Mouse (Mus musculus) neural tube, embryonic 11.5 days (tissue): ENCODE data around the gene Lgals8. TPM values are rescaled to one million over a fixed set of nuclear protein-coding genes. Genes with fewer than 3 reads are reported as not detected.

Source experiments
- ATAC-seq: fragments of 200-750 bp; cut with Nextera tagmentation; 2 replicates; pipeline ENCODE4 v1.8.0; 2017; ENCODE audit warnings: moderate number of reproducible peaks, mild to moderate bottlenecking, moderate TSS enrichment, moderate library complexity; ENCODE audit not compliant: insufficient read depth, low FRiP score, low TSS enrichment
- DNase-seq: peaks from one replicate; pipeline ENCODE4 v3.0.0-alpha.2; 2015; ENCODE audit warnings: low spot score
- H3K27ac ChIP-seq: fragments of 300-500 bp; sonication (generic); 2 replicates; pipeline ENCODE4 v1.5.1; 2014; ENCODE audit warnings: low read depth, mild to moderate bottlenecking, low read length
- H3K27me3 ChIP-seq: fragments of 300-500 bp; sonication (generic); 2 replicates; pipeline ENCODE4 v1.6.1; 2014; ENCODE audit warnings: mild to moderate bottlenecking, low read length, mixed read lengths; ENCODE audit not compliant: control insufficient read depth, insufficient read depth
- H3K36me3 ChIP-seq: fragments of 300-500 bp; sonication (generic); 2 replicates; pipeline ENCODE4 v1.6.1; 2014; ENCODE audit warnings: mild to moderate bottlenecking, low read length, moderate library complexity, mixed read lengths; ENCODE audit not compliant: control insufficient read depth, insufficient read depth
- H3K4me1 ChIP-seq: fragments of 300-500 bp; sonication (generic); 2 replicates; pipeline ENCODE4 v1.6.1; 2014; ENCODE audit warnings: low read length, mixed read lengths; ENCODE audit not compliant: control insufficient read depth, insufficient read depth
- H3K4me2 ChIP-seq: fragments of 300-500 bp; sonication (generic); 2 replicates; pipeline ENCODE4 v1.6.1; 2014; ENCODE audit warnings: low read depth, mild to moderate bottlenecking, moderate library complexity
- H3K4me3 ChIP-seq: fragments of 300-500 bp; sonication (generic); 2 replicates; pipeline ENCODE4 v1.5.1; 2014; ENCODE audit warnings: low read depth, low read length
- H3K9ac ChIP-seq: fragments of 300-500 bp; sonication (generic); 2 replicates; pipeline ENCODE4 v1.6.1; 2014; ENCODE audit warnings: mild to moderate bottlenecking, low read length
- H3K9me3 ChIP-seq: fragments of 300-500 bp; sonication (generic); 2 replicates; pipeline ENCODE4 v1.6.1; 2016; ENCODE audit warnings: low read length; ENCODE audit not compliant: control insufficient read depth
- WGBS: fragments of 180-500 bp; shearing (Covaris S2); extraction: QIAGEN DNeasy Blood & Tissue Kit; methylation state at CpG from one replicate; pipeline ENCODE4 v1.1.7; 2014; 5-methylcytosine and 5-hydroxymethylcytosine counted together
- polyA plus RNA-seq: library from polyadenylated mRNA; unstranded; fragments of >200 nt; fragmentation: Nextera tagmentation; extraction: Ambion mirVana; gene quantifications from 2 replicates; pipeline ENCODE4 v1.2.1, GENCODE M21; 2014

The Lgals8 gene
- polyA plus RNA-seq, 1 experiment from 2014 or later: 14.3 TPM

DNA sequence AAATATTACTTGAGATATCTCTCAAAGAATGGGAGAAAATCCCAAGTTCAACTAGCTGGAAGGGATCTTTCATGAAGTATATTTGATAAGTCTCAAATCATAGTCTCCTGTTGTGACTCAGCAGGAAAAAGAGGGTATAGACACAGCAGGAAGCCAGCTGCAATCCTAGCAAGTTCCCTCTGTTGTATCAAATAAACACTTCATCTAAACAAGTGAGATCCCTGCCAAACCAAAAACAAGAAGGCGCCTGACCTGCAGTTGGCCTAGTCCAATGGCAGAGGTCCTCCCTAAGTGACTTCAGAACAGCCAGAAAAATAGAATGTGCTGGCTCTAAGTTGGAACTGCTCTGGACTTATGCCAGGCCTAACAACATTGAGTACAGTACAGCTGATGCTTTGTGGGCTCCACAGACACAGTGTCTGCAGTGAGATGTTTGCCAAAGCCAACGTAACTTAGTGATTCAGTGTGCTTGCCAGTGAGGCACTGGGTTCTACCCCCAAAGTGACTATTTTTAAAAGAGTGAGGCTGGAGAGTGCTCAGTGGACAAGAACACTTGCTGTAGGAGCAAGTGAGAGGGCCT lies 22.6 kb downstream of the Lgals8 start:
- no peaks in the 10 kb centered on the region for H3K9me3 ChIP-seq
- H3K4me2 ChIP-seq: no peak overlapping the region
- H3K9ac ChIP-seq: no peak overlapping the region
- DNase-seq: no peak
- WGBS: 86% methylated on average over 2 of the region's 2 CpGs
- H3K4me1 ChIP-seq: no peaks in the 10 kb centered on the region
- no peak for ATAC-seq
- H3K4me3 ChIP-seq: no peak overlapping the region
- no peaks in the 10 kb centered on the region for H3K27me3 ChIP-seq
- no peak overlapping the region for H3K27ac ChIP-seq
- H3K36me3 ChIP-seq: peaks cover 5% of the 10 kb centered on the region

DNA sequence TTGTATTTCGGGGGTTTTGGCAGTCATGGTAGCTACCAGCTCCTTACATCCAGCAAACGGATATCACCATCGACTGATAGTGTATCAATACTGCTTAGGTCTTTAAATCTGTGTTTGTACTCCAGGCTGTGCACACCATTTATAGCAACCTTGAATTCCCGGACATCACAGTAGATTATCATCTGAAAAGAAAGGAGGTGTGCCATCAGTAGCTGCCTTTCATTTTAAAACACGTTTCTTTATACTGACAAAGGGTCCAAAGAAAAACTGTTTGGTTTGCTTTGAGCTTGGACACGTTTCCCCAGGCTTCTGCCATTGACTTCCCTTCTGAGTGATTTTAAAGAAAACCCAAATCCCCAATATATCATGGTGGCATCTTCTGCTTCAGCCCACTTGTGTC lies 23.9 kb downstream of the Lgals8 start:
- Histone ChIP-seq H3K27ac (no peak overlapping the region), H3K36me3 (peaks cover 6% of the 10 kb centered on the region), H3K4me1 (no peaks in the 10 kb centered on the region), H3K9me3 (no peaks in the 10 kb centered on the region), H3K4me3 (no peak overlapping the region), H3K27me3 (no peaks in the 10 kb centered on the region), H3K9ac (no peak overlapping the region), H3K4me2 (no peak overlapping the region)
- ATAC-seq: no peak
- DNase-seq: no peak
- WGBS: 87% methylated on average over 6 of the region's 6 CpGs

DNA sequence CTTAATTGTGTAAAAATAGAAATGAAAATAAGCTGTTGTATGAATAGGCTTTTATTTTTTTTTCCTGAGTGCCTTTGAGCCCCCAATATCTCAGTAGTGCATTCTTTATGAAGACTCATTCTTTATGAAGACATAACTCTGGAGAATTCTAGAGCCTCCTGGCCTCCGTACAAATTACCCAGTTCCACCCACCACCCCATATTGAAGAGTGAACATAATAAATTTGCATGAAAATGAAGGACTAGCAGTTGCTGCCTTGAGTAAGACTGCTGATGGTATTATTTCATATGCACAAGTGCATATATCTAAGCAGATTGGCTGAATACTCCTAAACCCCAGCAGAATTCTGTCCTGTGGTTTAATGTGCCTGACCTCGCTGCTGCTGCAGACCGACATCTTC lies 25.2 kb downstream of the Lgals8 start:
- ATAC-seq (no peak), DNase-seq (no peak)
- Histone ChIP-seq H3K27ac (no peak overlapping the region), H3K36me3 (peaks cover 8% of the 10 kb centered on the region), H3K4me3 (no peak overlapping the region), H3K9me3 (no peaks in the 10 kb centered on the region), H3K9ac (no peak overlapping the region), H3K4me2 (no peak overlapping the region), H3K27me3 (no peaks in the 10 kb centered on the region), H3K4me1 (no peaks in the 10 kb centered on the region)
- WGBS: 94% methylated on average over 3 of the region's 3 CpGs

DNA sequence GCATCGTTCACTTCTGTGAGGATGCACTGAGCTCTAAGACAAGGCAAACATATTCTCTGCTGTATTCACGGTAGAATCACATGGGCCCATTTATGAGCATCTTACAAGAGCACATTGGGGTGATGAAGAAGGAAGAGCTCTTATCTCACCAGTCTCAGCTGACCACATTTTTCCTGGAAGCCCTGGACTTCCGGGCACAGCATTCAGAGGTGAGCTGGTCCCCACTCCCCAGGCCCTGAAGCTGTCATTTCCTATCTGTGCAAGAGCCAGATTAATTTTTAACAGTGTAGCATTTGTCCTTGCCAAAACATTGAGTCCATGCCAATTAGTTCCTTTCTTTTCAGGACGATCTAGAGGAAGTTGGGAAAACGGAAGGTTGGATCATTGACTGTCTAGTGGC lies 30.9 kb downstream of the Lgals8 start:
- Histone ChIP-seq H3K27ac (no peak overlapping the region), H3K36me3 (peaks cover 18% of the 10 kb centered on the region), H3K9me3 (no peaks in the 10 kb centered on the region), H3K4me1 (no peaks in the 10 kb centered on the region), H3K4me2 (no peak overlapping the region), H3K27me3 (no peaks in the 10 kb centered on the region), H3K9ac (no peak overlapping the region), H3K4me3 (no peak overlapping the region)
- ATAC-seq: no peak
- WGBS: 82% methylated on average over 5 of the region's 5 CpGs
- DNase-seq: no peak

DNA sequence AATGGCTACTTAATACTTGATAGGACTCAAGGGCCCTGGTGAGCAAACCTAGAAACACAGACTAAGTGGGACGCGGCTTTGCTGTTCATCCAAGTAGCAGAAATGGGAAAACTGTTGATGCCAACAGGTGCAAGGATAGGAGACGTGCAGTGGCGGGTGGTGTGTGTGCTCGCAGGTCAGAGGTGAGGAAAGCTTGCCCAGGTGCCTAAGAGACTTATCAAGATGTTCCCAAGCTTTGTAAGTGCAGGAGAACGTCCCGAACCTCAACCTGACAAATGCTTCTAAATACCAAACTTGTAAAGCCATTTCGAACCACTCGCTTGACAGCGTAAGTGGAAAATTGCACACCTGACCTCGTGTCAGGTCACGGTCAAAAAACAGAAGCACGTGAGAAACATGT lies 36.2 kb downstream of the Lgals8 start:
- H3K27me3 ChIP-seq: no peaks in the 10 kb centered on the region
- no peak overlapping the region for H3K9ac ChIP-seq
- DNase-seq (no peak), ATAC-seq (no peak)
- H3K4me2 ChIP-seq: no peak overlapping the region
- peaks cover 23% of the 10 kb centered on the region for H3K36me3 ChIP-seq
- no peak overlapping the region for H3K4me3 ChIP-seq
- WGBS: 95% methylated on average over 12 of the region's 13 CpGs
- H3K9me3 ChIP-seq: no peaks in the 10 kb centered on the region
- H3K4me1 ChIP-seq: no peaks in the 10 kb centered on the region
- H3K27ac ChIP-seq: no peak overlapping the region

DNA sequence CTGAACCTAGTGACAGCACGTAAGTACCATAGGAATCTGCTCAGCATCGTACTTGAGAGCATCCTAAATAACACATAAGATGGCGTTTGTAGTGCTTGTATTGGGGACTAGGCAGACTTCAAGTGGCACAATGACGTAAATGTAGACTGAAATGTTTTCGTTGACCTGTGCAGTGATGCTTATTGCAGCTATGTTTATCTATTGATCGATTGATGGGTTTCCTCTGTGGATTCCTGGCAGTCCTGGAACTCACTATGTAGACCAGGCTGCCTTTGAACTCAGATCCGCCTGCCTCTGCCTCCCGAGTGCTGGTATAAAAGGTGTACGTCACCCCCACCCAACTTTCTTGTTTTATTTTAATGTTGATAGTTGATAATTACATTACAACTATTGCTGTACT lies 44.1 kb downstream of the Lgals8 start:
- peaks cover 15% of the 10 kb centered on the region for H3K36me3 ChIP-seq
- H3K9ac ChIP-seq: no peak overlapping the region
- no peak overlapping the region for H3K27ac ChIP-seq
- no peaks in the 10 kb centered on the region for H3K4me1 ChIP-seq
- no peaks in the 10 kb centered on the region for H3K27me3 ChIP-seq
- ATAC-seq (no peak), DNase-seq (no peak)
- no peaks in the 10 kb centered on the region for H3K9me3 ChIP-seq
- no peak overlapping the region for H3K4me2 ChIP-seq
- H3K4me3 ChIP-seq: no peak overlapping the region
- WGBS: 94% methylated on average over 9 of the region's 9 CpGs

DNA sequence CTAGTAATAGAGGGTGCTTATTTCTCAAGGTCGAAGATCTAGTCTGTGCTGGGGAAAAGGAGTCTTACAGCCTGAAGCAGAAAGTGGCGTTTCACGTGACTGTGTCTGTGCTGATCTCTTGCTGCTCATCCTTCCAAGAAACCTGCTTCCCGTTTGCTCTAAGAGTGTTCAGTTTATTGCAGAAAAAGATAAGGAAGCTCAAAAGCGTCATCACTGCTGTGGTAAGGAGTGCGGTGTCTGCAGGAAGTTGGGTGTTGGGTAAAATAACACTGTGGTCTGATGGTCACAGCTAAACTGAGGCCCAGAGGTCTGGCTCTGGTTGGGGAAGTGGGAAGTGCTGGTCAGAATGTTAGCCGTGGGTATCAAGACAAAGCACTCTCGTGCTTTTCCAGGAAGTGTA lies 52.7 kb downstream of the Lgals8 start:
- H3K36me3 ChIP-seq: peaks cover 7% of the 10 kb centered on the region
- H3K4me2 ChIP-seq: no peak overlapping the region
- no peaks in the 10 kb centered on the region for H3K9me3 ChIP-seq
- H3K27me3 ChIP-seq: no peaks in the 10 kb centered on the region
- ATAC-seq: no peak
- no peak overlapping the region for H3K27ac ChIP-seq
- no peak overlapping the region for H3K9ac ChIP-seq
- no peak for DNase-seq
- WGBS: 88% methylated on average over 8 of the region's 8 CpGs
- no peak overlapping the region for H3K4me3 ChIP-seq
- H3K4me1 ChIP-seq: no peaks in the 10 kb centered on the region

DNA sequence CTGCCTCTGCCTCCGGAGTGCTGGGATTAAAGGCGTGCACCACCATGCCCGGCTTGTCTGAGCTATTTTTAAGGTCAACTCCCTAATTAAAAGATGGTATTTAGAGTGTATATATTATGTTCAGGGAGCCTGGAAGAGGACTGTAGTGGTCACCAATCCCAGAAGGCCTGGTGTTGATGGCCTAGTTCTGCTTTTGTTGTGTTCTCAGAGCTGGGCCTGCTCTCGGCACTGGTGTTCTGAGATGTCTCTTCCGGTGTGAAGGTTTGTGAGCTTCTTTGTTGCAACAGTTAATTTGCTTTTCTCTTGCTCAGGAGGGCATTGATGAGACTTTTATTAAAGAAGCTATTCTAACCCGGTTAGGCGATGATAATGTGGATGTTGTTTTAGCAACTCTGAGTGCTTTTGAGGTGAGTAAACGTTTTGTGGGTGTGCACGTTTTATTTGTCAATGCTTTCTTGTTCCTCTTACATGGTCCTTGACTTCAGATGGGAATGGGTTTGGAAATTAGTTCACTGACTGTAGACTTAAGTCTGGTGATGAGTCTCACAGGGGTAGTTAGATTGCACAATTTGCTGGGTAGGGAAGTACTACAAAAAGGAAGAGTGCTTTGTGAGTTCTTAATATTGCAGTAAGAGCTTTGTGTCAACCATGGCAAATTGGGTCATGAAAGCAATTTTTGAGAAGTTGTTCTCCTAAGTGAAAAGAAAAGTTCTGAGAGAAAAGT lies 56.2 kb downstream of the Lgals8 start:
- Histone ChIP-seq H3K9ac (no peak overlapping the region), H3K27ac (no peak overlapping the region), H3K4me1 (no peaks in the 10 kb centered on the region), H3K4me3 (no peak overlapping the region), H3K36me3 (peaks cover 3% of the 10 kb centered on the region; the same call in 1 of the 2 replicates), H3K9me3 (no peaks in the 10 kb centered on the region), H3K27me3 (no peaks in the 10 kb centered on the region), H3K4me2 (no peak overlapping the region)
- no peak for ATAC-seq
- WGBS: 90% methylated on average over 9 of the region's 9 CpGs
- no peak for DNase-seq

DNA sequence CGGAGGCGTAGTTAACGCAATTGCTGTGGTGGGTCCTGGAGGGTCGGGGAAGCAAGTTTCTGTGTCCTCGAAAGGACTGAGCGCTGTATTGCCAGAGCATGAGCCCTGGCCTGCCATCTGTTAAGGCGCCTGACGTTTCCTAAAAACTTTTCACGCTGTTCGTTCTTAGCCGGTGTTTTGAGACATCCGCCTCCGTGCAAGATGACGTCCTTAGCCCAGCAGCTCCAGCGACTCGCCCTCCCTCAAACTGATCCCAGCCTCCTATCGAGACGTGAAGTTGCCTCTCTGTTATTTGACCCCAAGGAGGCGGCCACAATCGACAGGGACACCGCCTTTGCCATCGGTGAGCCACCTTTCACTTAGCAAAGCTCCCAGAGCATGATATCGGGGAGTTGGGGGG lies 69.2 kb downstream of the Lgals8 start:
- H3K36me3 ChIP-seq: no peaks in the 10 kb centered on the region; the same call in 1 of the 2 replicates
- H3K4me1 ChIP-seq: no peaks in the 10 kb centered on the region; the same call in 1 of the 2 replicates
- no peak for DNase-seq
- 0 out of 2 replicates have a peak, but pooled peaks cover 4% of the 10 kb centered on the region for H3K27me3 ChIP-seq
- ATAC-seq: no peak; the same call in none of the 2 replicates
- H3K9ac ChIP-seq: peak overlapping the region; percentile 44
- H3K4me3 ChIP-seq: peak overlapping the region; percentile 72
- WGBS: under 1% methylated on average over 23 of the region's 23 CpGs
- H3K9me3 ChIP-seq: no peaks in the 10 kb centered on the region
- H3K4me2 ChIP-seq: peak overlapping the region; percentile 50
- no peak overlapping the region for H3K27ac ChIP-seq
